Mouse (Mus musculus) gonadal fat pad, adult 2 months (tissue): ENCODE results near the gene Ipmk. TPM values are rescaled to one million over a fixed set of nuclear protein-coding genes. Genes with fewer than 3 reads are reported as not detected.
"Not testable (repeated sequence)": the region's sequence is repeated elsewhere in the genome, so short reads cannot be mapped to it uniquely, and the experiment has no call there.

Experiments
- DNase-seq: peaks from one replicate; pipeline ENCODE4 v3.0.0-alpha.2; 2012; ENCODE audit warnings: low read depth
- polyA plus RNA-seq: library from polyadenylated mRNA; depleted of rRNA; stranded (reverse); fragments of >200 nt; gene quantifications from 2 replicates; pipeline ENCODE4 v1.2.3, GENCODE M21; 2012

The Ipmk gene
- polyA plus RNA-seq, 1 experiment, result 10.3 TPM

DNA sequence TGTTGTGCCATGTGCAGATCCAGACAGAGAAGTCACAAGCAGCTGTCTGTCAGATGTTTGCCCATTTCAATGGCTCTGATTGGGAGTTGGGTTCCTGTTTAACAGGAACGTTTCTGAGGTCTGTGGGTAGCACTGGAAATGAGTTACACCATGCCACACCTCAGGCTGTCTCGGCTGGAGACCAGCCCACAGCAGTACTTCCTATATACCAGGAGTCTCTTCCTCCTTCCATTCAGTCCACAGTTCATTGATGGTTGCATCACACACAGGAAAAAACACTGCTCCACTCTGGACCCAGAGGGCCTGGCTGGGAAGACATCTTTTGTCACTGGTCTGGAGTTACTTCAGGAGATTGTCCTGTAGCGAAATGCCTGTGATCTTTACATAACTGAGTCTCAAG, 21.9 kb downstream of the Ipmk start:
- DNase-seq, result peak; percentile 93

DNA sequence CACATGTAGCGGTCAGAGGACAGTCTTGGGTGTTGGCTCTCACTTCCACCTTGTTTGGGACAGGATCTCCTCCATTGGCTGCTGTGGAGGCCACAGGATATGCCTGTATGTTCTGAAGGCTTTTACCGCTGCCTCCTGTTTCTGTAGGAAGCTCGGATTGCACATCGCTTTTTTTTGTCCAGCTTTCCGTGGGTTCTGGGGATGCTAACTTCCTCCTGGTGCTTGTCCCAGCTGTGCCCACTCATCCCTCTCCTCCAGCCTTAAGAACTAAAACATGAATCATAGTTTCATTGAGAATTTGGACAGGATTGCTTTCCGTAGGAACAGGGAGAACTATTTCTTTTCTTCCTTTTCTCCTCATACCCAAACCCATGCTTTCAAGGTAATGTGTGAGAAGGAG, 24.3 kb downstream of the Ipmk start:
- DNase-seq, result no peak

DNA sequence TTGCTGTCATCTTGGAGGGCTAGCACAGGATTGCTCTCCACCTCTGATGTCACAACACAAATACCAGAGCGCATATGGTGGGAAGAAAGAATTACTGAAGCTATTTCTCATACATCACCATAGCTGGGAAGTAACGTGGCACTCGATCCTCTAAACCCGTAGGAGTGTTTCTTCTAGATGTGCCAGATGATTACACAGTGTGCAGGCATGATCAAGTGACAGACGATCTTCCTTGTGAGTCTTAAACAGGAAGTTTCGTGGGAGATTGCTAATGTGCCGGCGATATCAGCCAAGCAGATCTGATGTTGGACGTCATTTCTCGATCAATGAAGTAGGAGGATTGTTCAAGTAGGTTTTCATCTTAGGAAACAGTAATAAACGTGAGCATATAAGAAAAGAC, 26.1 kb downstream of the Ipmk start:
- no peak for DNase-seq

DNA sequence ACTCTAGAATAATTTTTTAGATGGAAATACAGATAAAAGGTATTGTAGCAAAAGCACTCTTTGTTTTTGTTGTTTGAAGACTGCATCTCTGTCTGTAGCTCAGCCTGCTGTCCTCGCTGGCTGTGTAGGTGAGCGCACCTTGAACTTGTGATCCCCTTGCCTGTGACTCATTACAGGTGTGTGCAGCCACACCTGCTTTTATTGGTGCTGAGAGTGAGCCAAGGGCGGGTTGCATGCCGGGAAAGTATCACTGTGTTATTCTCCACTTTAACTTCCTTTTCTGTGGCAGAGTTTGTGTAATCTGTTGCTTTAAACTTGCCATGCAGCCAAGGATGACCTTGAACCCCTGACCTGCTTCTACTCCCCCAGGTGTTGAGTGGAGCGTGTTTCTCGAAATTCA, 28.5 kb downstream of the Ipmk start:
- no peak for DNase-seq

DNA sequence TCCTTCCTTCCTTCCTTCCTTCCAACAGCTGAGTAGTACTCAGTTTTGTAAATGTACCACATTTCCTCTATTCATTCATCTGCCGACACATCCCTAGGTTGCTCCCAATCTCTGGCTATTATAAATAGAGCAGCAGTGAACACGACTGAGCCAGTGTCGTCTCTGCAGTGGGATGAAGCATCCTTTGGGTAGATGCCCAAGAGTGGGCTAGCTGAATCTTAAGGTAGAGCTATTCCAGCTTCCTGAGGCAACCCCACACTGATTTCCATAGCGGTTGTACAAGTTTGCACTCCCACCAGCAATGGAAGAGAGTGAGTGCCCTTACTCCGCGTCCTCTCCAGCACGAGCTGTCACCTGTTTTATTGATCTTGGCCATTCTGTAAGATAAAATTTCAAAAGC, 32.8 kb downstream of the Ipmk start:
- DNase-seq, result no peak

DNA sequence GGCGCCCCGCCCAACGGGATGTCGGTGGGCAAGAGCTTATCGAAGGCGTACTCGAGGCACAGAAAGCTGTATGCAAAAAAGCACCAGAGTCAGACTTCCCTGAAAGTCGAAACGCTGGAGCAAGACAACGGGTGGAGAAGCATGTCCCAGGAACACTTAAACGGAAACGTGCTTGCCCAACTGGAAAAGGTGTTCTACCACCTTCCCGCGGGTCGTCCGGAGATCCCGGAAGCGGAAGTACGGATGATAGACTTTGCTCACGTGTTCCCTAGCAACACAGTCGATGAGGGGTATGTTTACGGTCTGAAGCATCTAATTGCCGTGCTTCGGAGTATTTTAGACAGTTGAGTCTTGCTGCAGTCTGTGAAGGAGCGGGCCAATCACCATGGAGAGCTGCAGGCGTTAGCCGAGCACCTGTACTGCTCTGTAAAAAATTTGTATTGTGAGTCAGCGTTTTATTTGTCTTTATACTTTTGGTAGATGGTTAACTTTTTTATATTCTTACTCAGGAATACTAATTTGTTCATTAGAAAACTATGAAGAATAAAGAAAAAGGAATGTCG, 34.0 kb downstream of the Ipmk start:
- DNase-seq, result no peak

DNA sequence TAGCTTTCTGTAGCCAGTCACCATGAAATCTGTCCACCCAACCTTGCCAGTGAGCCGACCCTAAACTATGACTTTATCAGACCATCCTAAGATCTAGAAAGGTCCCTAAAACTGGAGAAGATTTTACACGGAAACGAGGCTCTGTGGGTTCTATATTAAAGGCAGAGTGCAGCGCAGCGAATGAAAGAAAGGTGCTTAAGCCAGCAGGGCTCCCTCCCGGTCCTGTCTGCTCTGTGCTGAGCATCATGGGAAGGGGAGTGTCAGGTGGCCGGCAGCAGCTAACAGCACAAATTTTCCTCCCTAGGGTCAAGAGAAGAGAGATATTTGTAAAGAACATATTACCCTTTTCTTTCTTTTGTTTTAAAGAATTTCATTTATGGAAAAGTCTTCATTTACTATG, 34.5 kb downstream of the Ipmk start:
- no peak for DNase-seq

DNA sequence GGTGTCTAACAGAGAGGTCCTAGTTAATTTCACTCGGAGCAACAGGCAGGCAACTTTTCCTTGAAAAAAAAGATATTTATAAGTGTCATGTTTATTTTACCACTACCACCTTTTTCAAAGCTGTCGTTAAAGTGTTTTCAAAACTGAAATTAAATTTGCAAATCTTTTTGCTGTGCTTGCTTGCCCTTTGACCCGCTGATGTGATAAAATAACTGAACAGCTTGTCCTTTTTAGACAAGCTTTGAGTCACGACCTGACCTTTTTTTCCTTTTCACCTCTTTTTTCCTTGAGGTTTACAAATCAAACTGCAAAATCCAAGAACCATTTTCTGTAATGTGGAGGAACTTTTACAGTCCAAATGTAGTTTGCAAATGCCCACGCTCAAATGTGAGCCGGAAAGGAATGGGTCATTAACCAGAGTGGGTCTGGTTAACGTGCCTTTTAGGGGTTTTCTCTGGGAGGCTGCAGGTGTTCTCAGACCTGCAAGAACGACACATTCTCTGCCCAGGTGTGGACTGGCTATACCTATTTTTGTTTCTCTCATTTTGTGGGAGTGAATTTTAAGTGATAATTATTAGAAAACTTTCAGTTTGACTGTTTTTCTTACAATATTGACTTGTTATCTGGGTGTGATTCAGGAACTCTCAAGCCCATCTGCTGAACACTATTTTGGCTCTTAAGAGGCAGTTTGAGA, 35.4 kb downstream of the Ipmk start:
- DNase-seq, result no peak

DNA sequence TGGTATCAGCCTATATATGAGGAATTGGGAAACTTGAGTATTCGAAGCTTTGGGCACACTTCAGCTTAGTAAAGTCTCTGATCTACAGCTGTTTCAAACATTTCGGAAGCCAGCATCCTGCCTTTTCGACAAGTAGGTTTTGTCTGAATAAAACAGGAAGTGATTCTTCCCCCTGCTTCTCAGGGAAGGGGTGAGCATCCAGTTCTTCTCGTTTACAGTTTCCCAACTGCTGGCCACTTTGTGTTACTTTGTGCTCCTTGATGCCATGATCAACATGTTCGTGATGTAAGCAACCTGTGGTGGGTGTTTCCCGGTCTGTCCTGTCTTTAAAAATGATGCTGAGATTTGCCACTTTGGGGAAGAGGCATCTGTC, 36.0 kb downstream of the Ipmk start:
- not testable (repeated sequence) for DNase-seq

DNA sequence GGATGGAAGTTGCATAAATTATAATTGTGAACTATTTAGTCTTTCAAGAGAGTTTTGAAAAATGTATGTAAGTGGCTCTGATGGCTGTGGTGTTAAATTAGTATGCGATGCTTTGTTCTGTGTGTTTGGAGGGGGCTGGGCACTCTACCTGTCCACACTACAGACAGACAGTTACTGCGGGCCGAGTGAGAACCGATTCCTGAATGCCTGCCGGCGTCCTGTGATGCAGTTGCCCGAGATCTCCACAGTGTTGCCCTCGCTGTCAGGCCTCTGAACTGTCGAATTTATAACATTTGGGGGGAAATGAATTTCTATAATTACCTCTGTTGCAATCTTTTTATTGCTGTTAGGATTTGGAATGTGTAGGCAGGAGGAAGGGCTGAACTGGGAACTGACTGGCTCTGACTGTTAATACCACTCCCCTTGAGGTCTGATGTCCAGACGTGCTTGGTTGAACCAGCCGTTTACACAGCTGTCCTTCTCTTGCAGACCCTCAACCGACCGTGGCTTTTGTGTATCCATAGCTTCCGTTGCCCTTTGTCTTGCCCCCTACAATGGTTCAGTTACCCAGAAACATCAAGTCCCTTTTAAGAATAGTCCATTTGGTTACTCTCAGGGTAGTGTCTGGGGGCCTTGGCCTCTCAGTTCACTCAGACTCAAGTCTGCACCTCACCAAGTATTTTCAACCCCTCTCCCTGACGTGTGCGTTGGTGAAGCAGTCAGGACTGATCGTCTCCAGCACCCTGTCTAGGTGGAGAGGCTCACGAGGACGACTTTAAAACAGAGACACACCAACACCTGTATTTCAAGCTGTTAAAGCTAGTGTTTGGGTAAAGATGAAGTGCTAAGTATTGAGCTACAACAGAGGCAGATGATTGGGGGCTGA, 36.8 kb downstream of the Ipmk start:
- no peak for DNase-seq

DNA sequence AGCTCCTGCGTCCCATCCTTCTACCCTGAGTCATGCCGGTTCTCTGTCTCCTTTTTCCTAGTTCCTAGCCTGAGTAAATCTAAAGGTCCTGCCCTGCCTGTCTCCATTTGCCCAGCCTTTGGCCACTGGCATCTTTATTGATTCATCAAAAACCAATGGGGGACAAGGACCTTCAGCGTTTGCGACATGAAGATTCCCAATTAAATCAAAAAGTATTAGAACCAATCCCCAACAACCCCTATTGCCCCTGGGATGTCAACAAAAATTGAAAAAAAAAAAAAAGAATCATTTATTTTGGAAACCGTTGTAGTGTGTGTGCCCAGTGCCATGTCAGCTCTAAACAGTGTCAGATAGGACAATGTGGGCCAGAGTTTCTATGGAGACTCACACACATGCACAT, 41.7 kb downstream of the Ipmk start:
- DNase-seq, result no peak

DNA sequence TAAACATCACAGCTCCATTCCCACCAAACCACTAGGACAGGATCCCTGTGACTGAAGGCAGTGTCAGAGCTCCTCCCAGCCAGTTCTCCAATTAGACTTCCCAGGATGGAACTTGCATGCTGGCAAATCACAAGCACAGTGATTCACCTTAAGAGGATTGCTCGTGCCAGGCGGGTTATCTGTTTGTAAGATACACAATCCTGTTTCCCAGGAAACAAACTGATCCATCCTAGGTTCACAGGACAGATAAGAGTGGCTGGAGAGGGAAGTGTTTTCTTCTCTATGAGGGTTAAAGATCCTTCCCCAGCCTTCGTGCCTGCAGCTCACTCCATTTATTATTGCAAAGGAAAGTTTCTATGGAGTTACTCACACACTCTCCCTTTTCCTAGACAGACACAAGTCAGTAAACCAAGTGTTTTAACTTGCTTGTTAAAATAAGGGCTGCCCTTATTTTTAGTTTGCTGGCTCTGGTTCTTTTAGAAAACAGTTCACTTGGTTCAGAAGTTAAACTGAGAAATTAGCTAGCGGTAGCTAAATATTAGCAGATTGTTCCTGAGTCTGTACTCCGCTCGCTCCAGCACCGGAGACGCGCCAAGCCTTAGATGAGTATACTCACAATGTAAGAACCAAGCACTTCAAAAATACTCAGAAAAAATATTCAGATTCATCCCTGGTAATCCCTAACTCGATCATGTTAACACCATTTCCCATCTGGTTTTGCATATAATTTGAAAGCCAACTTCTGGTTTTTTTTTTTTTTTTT, 51.0 kb downstream of the Ipmk start:
- no peak for DNase-seq

DNA sequence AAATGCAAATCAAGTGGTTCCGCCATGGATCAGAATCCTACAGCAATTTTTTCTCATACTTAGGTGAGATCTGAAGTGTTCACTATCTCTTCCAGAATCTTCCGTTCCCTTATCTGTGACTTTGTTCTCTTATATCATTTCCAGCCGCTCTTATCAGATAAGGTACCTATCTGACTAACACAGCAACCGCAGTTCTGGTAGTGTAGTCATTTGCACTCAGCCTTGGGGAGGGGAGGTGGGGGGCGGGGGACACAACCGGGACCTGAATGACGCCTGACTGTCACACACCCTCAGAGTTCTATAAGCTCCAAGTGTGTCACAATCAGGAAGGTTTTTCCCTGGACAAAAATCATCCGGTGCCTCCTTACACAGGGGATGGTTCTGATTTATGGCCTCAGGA, 51.8 kb downstream of the Ipmk start:
- no peak for DNase-seq

DNA sequence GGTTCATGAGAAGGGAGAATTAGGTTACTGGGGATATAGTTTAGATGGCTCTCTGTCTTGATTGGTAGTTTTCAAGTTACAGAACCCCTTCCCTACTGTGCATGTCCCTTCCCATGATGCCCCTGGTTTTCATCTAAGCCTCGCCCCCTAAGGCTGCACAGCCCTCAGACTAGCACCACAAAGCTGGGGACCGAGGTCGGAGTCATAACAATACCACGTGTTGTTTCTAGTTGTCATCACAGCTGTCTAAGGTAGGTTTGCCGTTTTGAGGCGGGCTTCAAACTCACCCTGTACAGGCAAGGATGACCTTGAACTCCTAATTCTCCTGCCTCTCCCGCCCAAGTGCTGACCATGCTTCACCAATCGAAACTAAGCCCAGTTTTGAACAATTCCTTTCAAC, 52.4 kb downstream of the Ipmk start:
- DNase-seq, result no peak

DNA sequence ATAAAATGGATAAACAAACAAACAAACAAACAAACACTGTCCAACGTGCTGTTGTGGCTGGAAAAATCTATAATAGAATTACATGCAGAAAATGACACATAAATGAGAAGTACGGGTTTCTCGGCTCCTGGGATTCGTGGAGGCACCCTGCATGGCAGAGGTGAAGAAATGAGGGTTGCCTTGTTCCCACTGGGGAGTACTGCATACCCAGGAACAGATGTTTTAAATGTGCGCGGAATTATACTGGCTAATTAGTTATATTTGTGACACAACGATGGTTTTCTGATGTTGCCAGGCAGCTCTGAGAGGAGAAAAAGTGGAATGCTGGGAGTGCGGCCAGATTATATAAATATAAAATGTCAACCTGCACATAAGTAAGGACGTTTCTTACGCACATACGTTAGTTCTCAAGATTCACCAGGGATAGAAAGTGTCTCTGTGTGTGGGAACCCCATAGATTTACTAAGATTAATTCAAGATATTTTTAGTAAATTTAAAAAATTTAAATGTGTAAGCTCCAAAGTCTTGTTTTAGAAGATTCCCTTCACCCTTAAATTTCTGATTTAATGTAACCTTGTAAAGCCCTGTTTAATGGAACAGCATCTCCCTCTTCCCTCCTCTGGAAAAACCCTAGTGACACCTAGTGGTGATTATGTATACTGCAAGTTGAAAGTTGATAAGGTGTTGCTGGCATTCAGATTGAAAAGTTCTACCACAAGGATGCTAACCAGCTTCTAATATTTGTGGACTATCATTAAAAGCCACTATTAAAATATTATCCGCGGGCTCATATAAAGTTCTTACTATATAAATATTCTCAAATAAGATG, 53.5 kb downstream of the Ipmk start:
- no peak for DNase-seq

DNA sequence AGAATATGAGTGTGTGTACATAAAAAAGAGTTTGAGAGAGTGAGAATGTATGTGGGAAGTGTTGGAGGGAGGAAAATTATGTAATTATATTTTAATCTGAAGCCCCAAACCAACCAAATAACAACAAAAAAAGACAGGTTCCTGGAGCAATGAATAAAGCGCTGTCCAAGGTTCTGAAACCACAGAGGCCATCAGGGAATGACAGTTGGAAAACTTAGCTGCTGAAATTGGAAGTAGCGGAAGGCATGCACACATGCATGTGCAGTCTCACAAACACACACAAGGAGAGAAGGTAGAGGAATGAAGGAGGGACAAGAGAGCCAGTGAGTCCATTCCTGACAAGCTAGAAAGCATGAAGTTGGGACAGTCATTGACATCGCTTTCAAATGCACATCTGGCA, 56.1 kb downstream of the Ipmk start:
- DNase-seq, result no peak

DNA sequence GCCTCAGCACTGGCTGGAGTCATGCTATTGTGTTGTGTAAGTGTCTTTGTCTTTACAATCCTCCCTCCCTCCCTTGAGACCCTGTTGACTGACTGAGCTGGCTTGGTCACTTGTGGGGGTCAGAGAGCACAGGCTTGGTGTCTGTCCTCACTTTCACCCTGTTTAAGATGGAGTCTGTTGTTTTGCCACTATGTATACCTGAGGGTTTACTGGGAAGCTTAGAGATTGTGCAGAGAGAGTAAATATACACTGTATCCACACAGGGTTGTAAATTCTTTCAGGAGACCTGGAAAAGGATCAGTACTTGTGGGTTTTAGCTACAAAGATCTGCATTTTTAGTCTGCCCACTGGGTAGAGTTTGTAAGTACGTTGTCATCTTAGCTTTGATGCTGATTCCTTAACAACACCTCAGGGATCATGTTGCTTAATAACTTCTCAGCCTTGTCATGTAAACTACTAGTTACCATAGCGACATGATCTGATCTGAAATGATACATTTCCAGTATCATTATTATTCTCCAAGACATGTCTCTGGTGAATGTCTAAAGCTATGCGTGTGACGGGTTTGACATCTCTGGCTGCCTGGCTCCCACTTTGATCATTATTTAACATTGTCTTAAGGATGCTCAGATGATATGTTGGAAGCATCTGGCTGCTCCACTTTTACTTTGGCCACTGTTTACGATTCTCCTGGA, 58.1 kb downstream of the Ipmk start:
- no peak for DNase-seq

DNA sequence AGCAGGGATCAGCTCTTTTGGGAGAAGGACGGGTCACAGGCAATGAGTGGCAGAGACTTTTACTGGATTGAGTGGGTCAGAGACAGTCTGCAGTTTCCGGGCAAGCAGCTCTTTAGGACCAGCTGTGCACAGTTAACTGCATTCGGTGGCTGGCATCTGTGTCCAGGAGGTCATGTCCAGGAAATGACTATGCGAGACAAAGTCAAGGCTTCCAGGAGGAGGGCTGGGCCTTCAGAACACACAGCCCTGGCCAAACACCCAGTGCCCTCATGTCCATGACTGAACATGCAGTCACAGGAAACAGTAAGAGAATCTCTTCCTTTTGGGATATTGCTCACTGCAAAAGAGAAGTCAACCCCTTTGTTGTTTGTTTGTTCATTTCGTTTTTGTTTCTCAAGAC, 62.4 kb downstream of the Ipmk start:
- no peak for DNase-seq

DNA sequence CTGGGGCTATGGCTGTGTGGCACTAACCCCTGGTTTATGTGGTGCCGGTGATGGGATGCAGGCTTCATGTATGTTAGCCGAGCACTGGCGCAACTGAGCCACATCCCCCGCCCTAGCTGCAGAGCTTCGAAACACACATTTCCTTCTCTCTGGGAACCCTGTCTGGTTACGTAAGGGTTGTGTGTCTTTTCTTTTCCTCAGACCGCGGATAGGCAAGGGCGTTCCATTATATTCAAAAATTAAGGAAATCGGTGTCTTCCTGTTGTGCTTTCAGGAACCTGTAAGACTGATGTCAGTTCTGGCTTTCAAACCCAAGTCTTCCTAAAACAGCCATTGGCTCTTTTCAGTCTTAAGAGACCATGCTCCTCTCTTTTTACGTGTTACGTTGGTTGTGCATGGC, 65.8 kb downstream of the Ipmk start:
- DNase-seq, result no peak

DNA sequence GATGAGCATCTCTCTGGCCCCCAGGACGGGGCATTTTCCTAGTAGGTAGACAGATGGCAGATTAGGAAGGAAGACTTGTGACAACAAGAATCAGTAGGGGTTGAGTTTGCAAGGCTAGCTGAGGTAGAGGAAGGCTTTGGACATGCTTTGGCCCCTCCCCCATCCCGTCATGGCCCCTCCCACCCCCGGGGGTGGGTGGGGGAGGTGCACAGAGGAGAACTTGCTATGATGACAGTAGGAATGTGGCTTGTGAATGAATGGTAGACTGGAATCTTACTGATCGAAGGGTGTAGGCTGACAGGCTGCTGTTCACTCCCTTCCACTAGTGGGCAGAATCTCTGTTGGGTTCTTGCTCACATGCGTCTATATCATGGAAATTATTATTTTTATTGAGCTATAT, 74.0 kb downstream of the Ipmk start:
- DNase-seq, result no peak
